Mouse (Mus musculus) testis, postnatal 14 days (tissue): ENCODE measurements around the gene Prpf8.

Source experiments
- DNase-seq: peaks from one replicate; pipeline ENCODE4 v3.0.0; 2021; ENCODE audit warnings: low spot score

The Prpf8 gene

GRCm38 (mm10) chr11:75459751-75460102 is 26.9 kb upstream of the Prpf8 start:
- no peak for DNase-seq

- DNase-seq: peak; percentile 88
These were observed 26.3 kb upstream of the Prpf8 start for GRCm38 (mm10) chr11:75460103-75460843.

GRCm38 (mm10) chr11:75460844-75461742 is 25.5 kb upstream of the Prpf8 start, which contains the start of gene Tlcd2:
TSS of gene Tlcd2 (plus strand) at chr11:75461715.
- peak; percentile 100 for DNase-seq

- no peak for DNase-seq
These were observed 24.8 kb upstream of the Prpf8 start for GRCm38 (mm10) chr11:75461743-75462252.

GRCm38 (mm10) chr11:75462253-75462783 is 24.3 kb upstream of the Prpf8 start:
- peak; percentile 80 for DNase-seq

GRCm38 (mm10) chr11:75462865-75463336 is 23.7 kb upstream of the Prpf8 start:
- peak; percentile 87 for DNase-seq

GRCm38 (mm10) chr11:75463624-75464023 is 23.0 kb upstream of the Prpf8 start:
- no peak for DNase-seq

GRCm38 (mm10) chr11:75464417-75464816 is 22.2 kb upstream of the Prpf8 start:
- no peak for DNase-seq

GRCm38 (mm10) chr11:75465051-75465450 is 21.6 kb upstream of the Prpf8 start:
- DNase-seq: no peak

GRCm38 (mm10) chr11:75466731-75467505 is 19.7 kb upstream of the Prpf8 start:
- DNase-seq: no peak

GRCm38 (mm10) chr11:75467512-75468215 is 19.0 kb upstream of the Prpf8 start:
- peak; percentile 74 for DNase-seq

- DNase-seq: no peak
These were observed 18.2 kb upstream of the Prpf8 start for GRCm38 (mm10) chr11:75468410-75468809.

GRCm38 (mm10) chr11:75469261-75469660 is 17.4 kb upstream of the Prpf8 start:
- DNase-seq: no peak

GRCm38 (mm10) chr11:75470675-75471074 is 15.9 kb upstream of the Prpf8 start:
- no peak for DNase-seq

- no peak for DNase-seq
These were observed 14.0 kb upstream of the Prpf8 start for GRCm38 (mm10) chr11:75472469-75473081.

- no peak for DNase-seq
These were observed 13.2 kb upstream of the Prpf8 start for GRCm38 (mm10) chr11:75473376-75473775.

- DNase-seq: no peak
These were observed 424 bp upstream of the Prpf8 start for GRCm38 (mm10) chr11:75486192-75486591.

GRCm38 (mm10) chr11:75487496-75487895 is 880 bp downstream of the Prpf8 start:
- DNase-seq: no peak

GRCm38 (mm10) chr11:75494296-75495049 is 7.9 kb downstream of the Prpf8 start:
- no peak for DNase-seq

- no peak for DNase-seq
These were observed 11.5 kb downstream of the Prpf8 start for GRCm38 (mm10) chr11:75498126-75498525.
